23 mouse cellular contexts compared by ENCODE assay signal in the genomic region with DNA sequence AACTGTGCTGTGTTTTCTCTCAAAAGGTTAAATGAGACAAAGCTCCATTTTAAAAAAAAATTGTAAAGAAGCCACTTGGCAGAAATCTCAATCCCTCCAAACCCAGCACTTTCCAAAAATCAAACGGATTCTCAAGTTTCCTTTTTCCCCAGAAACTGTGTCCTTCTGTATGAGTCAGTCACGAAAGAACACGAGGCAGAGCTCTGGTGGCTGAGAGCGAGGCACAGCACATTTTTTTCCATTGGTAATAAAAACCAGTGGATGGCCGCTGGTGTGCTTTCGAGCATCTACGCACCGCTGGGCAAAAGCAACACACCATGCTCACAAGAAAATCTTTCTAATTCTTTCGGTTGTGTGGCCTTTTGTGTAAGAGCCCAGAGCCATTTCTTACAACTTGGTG. TPM values are rescaled to one million over a fixed set of nuclear protein-coding genes. Genes with fewer than 3 reads are reported as not detected.
DNase-seq lines count a peak whose midpoint lies in the region; ATAC-seq and TF ChIP-seq lines count a peak whose summit lies in the region.
"Had no signal": no experiment of that assay in that cellular context is flagged by ENCODE, and none has a peak within 500 bp of the region (broad histone marks: within the 10 kb centered on the region; RNA-seq: fewer than 3 reads in every experiment).

No protein-coding gene starts in this region.

- ATAC-seq in midbrain, embryonic 14.5 days (ENCODE audit: low FRiP score, low TSS enrichment) = no peak
- ATAC-seq in limb, embryonic 14.5 days (ENCODE audit: low FRiP score, low read depth) = no peak
- ATAC-seq: forebrain, embryonic 14.5 days; intestine, embryonic 16.5 days; liver, embryonic 12.5 days had no signal

- H3K4me3 ChIP-seq in gastrocnemius, adult 2 months = no peak overlapping the region
- no peak overlapping the region for H3K4me3 ChIP-seq in midbrain, embryonic 10.5 days
- no peak overlapping the region for H3K4me3 ChIP-seq in midbrain, embryonic 14.5 days (replicated peaks; ENCODE audit: low read depth, low read length)
- no peak overlapping the region for H3K4me3 ChIP-seq in limb, embryonic 14.5 days (replicated peaks; ENCODE audit: low read length)
- H3K4me3 ChIP-seq: hindbrain, embryonic 15.5 days; liver, embryonic 12.5 days; neural tube, embryonic 13.5 days had no signal

- WGBS in midbrain, embryonic 10.5 days = 81% methylated on average over 9 of the region's 9 CpGs
- WGBS in midbrain, embryonic 14.5 days = 64% methylated on average over 9 of the region's 9 CpGs
- 45% methylated on average over 9 of the region's 9 CpGs for WGBS in limb, embryonic 14.5 days

- no peaks in the 10 kb centered on the region for H3K27me3 ChIP-seq in midbrain, embryonic 10.5 days (ENCODE audit: low read depth, poor library complexity, severe bottlenecking)
- H3K27me3 ChIP-seq in midbrain, embryonic 14.5 days (ENCODE audit: control insufficient read depth, insufficient read depth, low read length) = no peaks in the 10 kb centered on the region
- no peaks in the 10 kb centered on the region for H3K27me3 ChIP-seq in limb, embryonic 14.5 days (ENCODE audit: control insufficient read depth, insufficient read depth, low read length)
- H3K27me3 ChIP-seq: hindbrain, embryonic 15.5 days; neural tube, embryonic 13.5 days had no signal

- DNase-seq in gastrocnemius, adult 2 months = peak; percentile 28
- DNase-seq in gastrocnemius, adult 18-20 months (ENCODE audit: low spot score) = no peak
- no peak for DNase-seq in midbrain, embryonic 10.5 days (ENCODE audit: low spot score)
- no peak for DNase-seq in midbrain, embryonic 14.5 days
- DNase-seq in limb, embryonic 14.5 days (ENCODE audit: low spot score) = peak; percentile 16
- no peak for DNase-seq in layer of hippocampus, postnatal 25 days (ENCODE audit: extremely low spot score in 1 of 2, low spot score in 1 of 2)
- no peak for DNase-seq in left cerebral cortex, adult 18-20 months (ENCODE audit: low spot score in 2 of 2)
- DNase-seq: adrenal gland, adult 2 months; cerebellum, adult 2 months; cerebellum, postnatal 36 days; heart, postnatal 14 days; left cerebral cortex, postnatal 4 days; lung, embryonic 14.5 days; thymus, postnatal 14 days had no signal

- TF ChIP-seq POLR2A in limb, embryonic 14.5 days (IDR thresholded peaks at IDR 0.05; ENCODE audit: borderline replicate concordance, extremely low read depth, insufficient read depth, insufficient read length) = no peak

- no peak overlapping the region for H3K4me2 ChIP-seq in midbrain, embryonic 14.5 days (ENCODE audit: low read length)
- no peak overlapping the region for H3K4me2 ChIP-seq in limb, embryonic 14.5 days (replicated peaks; ENCODE audit: low read depth, low read length, severe bottlenecking)
- H3K4me2 ChIP-seq: heart, embryonic 11.5 days; hindbrain, embryonic 15.5 days; liver, embryonic 12.5 days; lung, embryonic 14.5 days; midbrain, embryonic 11.5 days; neural tube, embryonic 13.5 days had no signal

- TF ChIP-seq CTCF in gastrocnemius, adult 2 months (IDR thresholded peaks at IDR 0.05) = no peak

- H3K36me3 ChIP-seq in midbrain, embryonic 10.5 days = no peaks in the 10 kb centered on the region
- H3K36me3 ChIP-seq in midbrain, embryonic 14.5 days (ENCODE audit: control insufficient read depth, insufficient read depth, low read length) = no peaks in the 10 kb centered on the region
- H3K36me3 ChIP-seq in limb, embryonic 14.5 days (ENCODE audit: control insufficient read depth, insufficient read depth, low read length) = no peaks in the 10 kb centered on the region
- H3K36me3 ChIP-seq: hindbrain, embryonic 15.5 days; liver, embryonic 12.5 days; neural tube, embryonic 13.5 days had no signal

- H3K4me1 ChIP-seq in midbrain, embryonic 10.5 days = peaks cover 20% of the 10 kb centered on the region
- H3K4me1 ChIP-seq in midbrain, embryonic 14.5 days (ENCODE audit: control insufficient read depth, insufficient read depth, low read length) = peaks cover 9% of the 10 kb centered on the region
- H3K4me1 ChIP-seq in limb, embryonic 14.5 days (ENCODE audit: control insufficient read depth, insufficient read depth, low read length) = peaks cover 10% of the 10 kb centered on the region

- no peaks in the 10 kb centered on the region for H3K9me3 ChIP-seq in midbrain, embryonic 10.5 days (replicated peaks)
- H3K9me3 ChIP-seq in midbrain, embryonic 14.5 days (ENCODE audit: control insufficient read depth, low read length) = no peaks in the 10 kb centered on the region
- H3K9me3 ChIP-seq in limb, embryonic 14.5 days (ENCODE audit: control insufficient read depth, low read length) = no peaks in the 10 kb centered on the region
- H3K9me3 ChIP-seq: hindbrain, embryonic 15.5 days; liver, embryonic 12.5 days; neural tube, embryonic 13.5 days had no signal

- intact Hi-C loops in gastrocnemius, adult 2 months (cut with DNase I) = no loop called here

- H3K9ac ChIP-seq in midbrain, embryonic 14.5 days (replicated peaks; ENCODE audit: low read length) = no peak overlapping the region
- H3K9ac ChIP-seq in limb, embryonic 14.5 days (ENCODE audit: low read depth, low read length, severe bottlenecking) = no peak overlapping the region
- H3K9ac ChIP-seq: hindbrain, embryonic 15.5 days; liver, embryonic 12.5 days; lung, embryonic 14.5 days; neural tube, embryonic 13.5 days had no signal

- peak overlapping the region; percentile 48 for H3K27ac ChIP-seq in gastrocnemius, adult 2 months
- 0 out of 2 replicates have a peak overlapping the region, but pooled peaks have one; percentile 0 for H3K27ac ChIP-seq in midbrain, embryonic 10.5 days (replicated peaks)
- H3K27ac ChIP-seq in midbrain, embryonic 14.5 days (replicated peaks; ENCODE audit: low read depth, low read length) = no peak overlapping the region
- H3K27ac ChIP-seq in limb, embryonic 14.5 days (replicated peaks; ENCODE audit: low read depth, low read length) = no peak overlapping the region
- H3K27ac ChIP-seq: hindbrain, embryonic 15.5 days; kidney, postnatal 0 days; liver, embryonic 12.5 days; macrophage; neural tube, embryonic 13.5 days had no signal

RNA-seq across cellular contexts. Expression of gene Fam110a, which starts 4.0 kb away (rescaled TPM):
- 1 to 10 TPM; 1.8 to 2.6 TPM for total RNA-seq in gastrocnemius, adult 2 months (2021)
- total RNA-seq in gastrocnemius, adult 18-20 months (2021) = 1 to 10 TPM; 1.8 to 2.1 TPM
- 79.8 and 108 TPM in 2 replicates for polyA plus RNA-seq in midbrain, embryonic 10.5 days (2016; fragmentation: Nextera tagmentation; extraction: Ambion mirVana)
- 55.8 and 67.5 TPM in 2 replicates for polyA plus RNA-seq in midbrain, embryonic 14.5 days (2014; fragmentation: Nextera tagmentation; extraction: Ambion mirVana)
- polyA plus RNA-seq in limb, embryonic 14.5 days (2012; rRNA removed) = 14.6 and 19.8 TPM in 2 replicates
- 21.3 and 23.5 TPM in 2 replicates for polyA plus RNA-seq in limb, embryonic 14.5 days (2014; fragmentation: Nextera tagmentation; extraction: Ambion mirVana)
- 1 to 10 TPM; 7.7 to 8.5 TPM for total RNA-seq in layer of hippocampus, postnatal 25 days (2021)
- 1 to 10 TPM; 7.4 to 7.6 TPM for total RNA-seq in left cerebral cortex, adult 18-20 months (2021)

RNA-seq across cellular contexts. Expression of gene Slc52a3, which starts 12.3 kb away (rescaled TPM):
- 1 to 10 TPM in 1 of 2 experiments, under 1 TPM in 1; 0.69 to 1.6 TPM for total RNA-seq in gastrocnemius, adult 2 months (2021)
- total RNA-seq in gastrocnemius, adult 18-20 months (2021) = 1 to 10 TPM in 1 of 2 experiments, under 1 TPM in 1; 0.94 to 1.3 TPM
- polyA plus RNA-seq in midbrain, embryonic 10.5 days (2016; fragmentation: Nextera tagmentation; extraction: Ambion mirVana) = 0.81 and 0.87 TPM in 2 replicates
- 0.42 and 0.74 TPM in 2 replicates for polyA plus RNA-seq in midbrain, embryonic 14.5 days (2014; fragmentation: Nextera tagmentation; extraction: Ambion mirVana)
- polyA plus RNA-seq in limb, embryonic 14.5 days (2012; rRNA removed) = 2.7 TPM in 2 replicates
- 3.4 and 3.6 TPM in 2 replicates for polyA plus RNA-seq in limb, embryonic 14.5 days (2014; fragmentation: Nextera tagmentation; extraction: Ambion mirVana)
- total RNA-seq in layer of hippocampus, postnatal 25 days (2021) = 1 to 10 TPM; 2.6 TPM
- total RNA-seq in left cerebral cortex, adult 18-20 months (2021) = 1 to 10 TPM; 2.1 to 2.8 TPM
- polyA plus RNA-seq: macrophage had no signal

Comparison
In these comparisons a context has a peak if more than half of its experiments do, and no peak if none do; other contexts are left out.
1. DNase-seq: peak in gastrocnemius, adult 2 months (single experiment) and limb, embryonic 14.5 days (single experiment); none in gastrocnemius, adult 18-20 months (single experiment), midbrain, embryonic 10.5 days (single experiment), midbrain, embryonic 14.5 days (single experiment), layer of hippocampus, postnatal 25 days (0 of 2) and left cerebral cortex, adult 18-20 months (0 of 2).
2. H3K27ac ChIP-seq: peak in gastrocnemius, adult 2 months (single experiment) and midbrain, embryonic 10.5 days (single experiment); none in midbrain, embryonic 14.5 days (single experiment) and limb, embryonic 14.5 days (single experiment).